Mouse (Mus musculus): Measurements from ENCODE around the gene Abhd5.

GRCm38 (mm10) chr9:122305302-122305701, 46.1 kb upstream of the Abhd5 start:
- TF ChIP-seq CTCF (conservative IDR thresholded peaks at IDR 0.05 in 1 of 2, IDR thresholded peaks at IDR 0.05 in 1 of 2; ENCODE audit: low read depth in 2 of 2, low read length in 2 of 2) = no peak
- TF ChIP-seq POLR2A (IDR thresholded peaks at IDR 0.05; ENCODE audit: low read depth, low read length) = no peak
- TF ChIP-seq IRF4 (IDR thresholded peaks at IDR 0.05; ENCODE audit: low read depth, low read length) = no peak
- no peak for TF ChIP-seq BHLHE40 (IDR thresholded peaks at IDR 0.05; ENCODE audit: low read depth, low read length)
- TF ChIP-seq ZNF384 (IDR thresholded peaks at IDR 0.05; ENCODE audit: low read depth, low read length) = no peak
- TF ChIP-seq TCF12 (IDR thresholded peaks at IDR 0.05; ENCODE audit: low read depth, low read length) = no peak
- TF ChIP-seq KAT2A (IDR thresholded peaks at IDR 0.05; ENCODE audit: insufficient replicate concordance, low read length) = no peak
- TF ChIP-seq CHD1 (IDR thresholded peaks at IDR 0.05; ENCODE audit: low read depth, low read length) = no peak
- TF ChIP-seq EP300 (IDR thresholded peaks at IDR 0.05; ENCODE audit: low read length) = no peak
- TF ChIP-seq MEF2A (IDR thresholded peaks at IDR 0.05; ENCODE audit: borderline replicate concordance, low read depth, low read length) = no peak
- no peak for TF ChIP-seq NRF1 (IDR thresholded peaks at IDR 0.05; ENCODE audit: low read depth, low read length)
- no peak for TF ChIP-seq MAZ (IDR thresholded peaks at IDR 0.05; ENCODE audit: low read depth, low read length)
